Mouse (Mus musculus): Measurements from ENCODE around the gene Gm17655. TPM values are rescaled to one million over a fixed set of nuclear protein-coding genes. Genes with fewer than 3 reads are reported as not detected.
"Not testable (repeated sequence)": the region's sequence is repeated elsewhere in the genome, so short reads cannot be mapped to it uniquely, and the experiment has no call there.

The Gm17655 gene
- total RNA-seq (2021) = 1 to 10 TPM; 3.4 to 7.9 TPM
- long read RNA-seq, experiment 1, partial matches to known transcripts = 0 of 3 reads
- long read RNA-seq, experiment 1, other reads (novel, unspliced or antisense) = 3 of 3 reads
- long read RNA-seq, experiment 2, partial matches to known transcripts = 0 of 5 reads
- long read RNA-seq, experiment 2, other reads (novel, unspliced or antisense) = 5 of 5 reads

DNA sequence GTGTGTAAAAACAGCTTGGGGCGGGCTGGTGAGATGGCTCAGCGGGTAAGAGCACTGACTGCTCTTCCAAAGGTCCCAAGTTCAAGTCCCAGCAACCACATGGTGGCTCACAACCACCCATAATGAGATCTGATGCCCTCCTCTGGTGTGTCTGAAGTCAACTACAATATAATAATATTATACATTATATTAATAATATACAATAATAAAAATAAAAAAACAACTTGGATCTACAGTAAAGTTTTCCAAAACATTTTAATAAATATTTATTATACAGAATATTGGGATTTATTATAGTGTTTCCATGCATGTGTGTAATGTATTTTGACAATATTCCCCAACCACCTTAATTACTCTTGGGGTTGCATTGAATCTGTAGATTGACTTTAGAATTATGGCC lies at the start of gene Gm17655:
Gm17655 (minus strand) TSS at position 101 of the 400 bp plus-strand sequence.
- not testable (repeated sequence) for DNase-seq

DNA sequence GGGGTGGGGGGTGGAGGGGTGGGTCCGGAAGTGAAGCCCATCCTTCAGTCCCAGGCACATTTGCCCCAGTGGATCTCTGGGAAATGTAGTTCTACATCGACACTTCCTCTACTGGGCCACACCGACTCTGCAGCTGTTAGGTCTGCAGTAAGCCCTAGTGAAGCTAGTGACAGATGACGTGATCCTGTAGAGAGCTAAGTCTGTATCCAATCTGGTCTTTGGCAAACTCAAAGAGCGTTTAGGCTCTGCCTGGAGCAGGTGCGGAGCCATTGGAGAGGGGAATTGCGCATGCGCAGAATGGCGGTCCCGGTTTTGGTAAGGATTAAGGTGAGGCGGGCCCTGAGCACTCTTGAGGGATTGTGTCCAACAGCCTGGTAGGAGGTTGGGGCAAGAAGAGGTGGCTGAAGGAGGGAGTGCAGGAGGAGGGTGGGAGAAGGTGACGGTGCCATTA lies 37.7 kb upstream of the Gm17655 start, which contains the start of gene Zfp605:
Zfp605 (plus strand) TSS at position 102 of the 451 bp plus-strand sequence.
- DNase-seq = peak; percentile 92

DNA sequence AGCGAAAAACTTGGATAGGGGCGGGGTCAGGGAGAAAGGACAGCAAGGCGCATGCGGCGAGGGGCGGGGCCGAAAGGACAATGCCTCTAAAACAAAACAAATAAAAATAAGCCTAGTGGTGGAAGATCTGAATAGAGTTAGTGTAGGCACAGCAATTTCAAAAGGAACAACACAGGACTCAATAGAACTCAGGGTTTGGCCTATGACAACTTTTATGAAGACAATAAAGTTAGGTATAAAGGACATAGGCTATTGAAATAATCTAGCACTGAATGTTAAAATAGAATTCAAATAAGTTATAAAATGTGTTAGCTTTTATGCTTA lies 36.0 kb upstream of the Gm17655 start:
- DNase-seq = no peak

DNA sequence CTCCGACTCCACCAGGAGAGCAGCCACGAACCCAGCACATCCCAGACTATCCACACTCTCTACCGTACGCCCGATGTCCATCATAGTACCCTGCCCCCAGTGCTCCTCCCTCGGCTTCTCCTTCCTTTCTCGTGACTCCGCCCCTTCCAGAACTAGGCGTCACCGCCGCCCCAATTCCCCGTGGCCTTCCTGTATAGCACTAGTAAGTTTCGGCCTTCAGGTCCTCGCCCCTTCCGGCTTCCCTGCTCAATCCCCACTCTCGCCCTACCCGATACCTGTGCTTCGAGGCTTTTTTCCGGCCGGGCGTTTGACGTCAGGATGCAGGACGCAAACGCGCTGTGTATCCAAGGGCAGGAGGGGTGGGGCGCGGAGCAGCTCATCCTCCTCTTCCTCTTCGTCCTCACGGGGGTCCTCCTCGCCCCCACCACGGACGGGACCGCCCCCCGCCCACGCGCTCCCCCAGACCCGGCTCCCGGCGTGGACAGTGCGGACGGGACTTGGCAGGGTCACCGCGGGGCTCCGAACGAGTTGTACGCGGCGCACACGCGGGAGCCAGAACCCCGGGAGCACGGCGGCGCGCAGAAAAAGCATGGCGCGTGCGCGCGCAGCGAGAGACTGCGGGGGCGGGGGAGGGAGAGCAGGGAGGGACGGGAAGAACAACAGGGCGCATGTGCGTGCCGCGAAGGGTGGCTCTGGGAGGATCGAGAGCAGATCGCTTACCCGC lies 35.4 kb upstream of the Gm17655 start, which contains the start of gene Gtpbp6:
Gtpbp6 (minus strand) TSS at position 617 of the 724 bp plus-strand sequence.
- DNase-seq = peak; percentile 97

DNA sequence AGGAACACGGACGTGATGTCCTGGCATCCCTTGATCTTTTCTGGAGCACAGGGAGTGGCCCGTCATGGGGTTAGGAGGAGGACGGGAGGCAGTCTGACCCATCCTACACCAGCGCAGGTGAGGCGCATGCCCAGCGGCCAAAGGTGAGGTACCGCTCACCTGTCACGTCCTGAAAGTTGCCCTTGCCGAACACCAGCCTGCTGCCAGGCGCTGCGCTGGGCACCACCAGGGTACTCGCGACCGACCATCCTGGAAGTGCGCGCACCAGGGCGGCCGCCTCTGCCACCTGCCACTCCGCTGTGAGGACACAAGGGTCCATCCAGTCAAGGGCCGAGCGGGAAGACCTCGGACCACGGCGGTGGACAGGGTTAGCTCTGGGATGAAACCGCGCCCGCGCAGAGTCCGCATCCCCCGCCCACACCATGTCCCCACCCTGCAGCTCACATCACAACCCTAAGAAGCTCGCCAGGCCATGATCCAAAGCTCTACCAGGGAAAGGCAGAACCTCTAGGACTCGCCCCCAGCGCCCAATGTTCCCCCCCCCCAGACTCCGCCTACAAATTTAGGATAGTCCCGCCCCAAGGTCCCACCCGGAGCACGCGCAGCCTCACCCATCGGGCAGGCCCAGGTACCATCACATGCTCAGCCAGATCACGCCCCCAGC lies 34.7 kb upstream of the Gm17655 start:
- DNase-seq = no peak

DNA sequence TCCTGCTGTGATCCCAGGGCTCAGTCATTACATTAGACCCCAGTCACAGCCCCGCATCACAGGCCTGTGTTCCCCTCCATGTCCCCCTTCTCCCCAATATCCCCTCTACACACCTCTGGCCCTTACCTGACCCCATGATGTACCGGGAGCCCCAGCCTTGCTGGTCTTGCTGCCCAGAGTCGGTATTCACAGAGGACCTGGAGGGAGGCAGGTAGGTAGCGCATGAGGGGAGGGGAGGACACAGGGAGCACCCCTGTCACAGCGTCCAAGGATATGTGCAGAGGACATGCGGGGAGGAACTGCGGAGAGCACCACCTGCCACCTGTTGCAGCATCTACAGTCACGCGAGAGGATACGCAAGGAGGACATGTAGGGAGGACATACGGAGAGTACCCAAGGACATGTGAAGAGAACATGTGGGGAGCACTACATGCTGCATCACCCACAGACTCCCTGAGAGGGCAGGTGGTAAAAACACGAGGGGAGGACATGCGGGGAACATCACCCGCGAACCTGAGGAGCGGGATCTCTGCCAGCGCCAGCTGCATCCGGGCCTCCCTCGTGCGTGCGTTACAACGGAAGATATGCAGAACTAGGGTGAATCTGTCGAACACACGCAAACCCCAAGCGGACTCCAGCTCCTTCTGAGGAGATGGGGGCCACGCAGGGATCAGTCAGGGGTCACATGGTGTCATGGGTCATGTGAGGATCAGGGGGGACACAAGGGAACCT lies 34.0 kb upstream of the Gm17655 start:
- DNase-seq = peak; percentile 6

DNA sequence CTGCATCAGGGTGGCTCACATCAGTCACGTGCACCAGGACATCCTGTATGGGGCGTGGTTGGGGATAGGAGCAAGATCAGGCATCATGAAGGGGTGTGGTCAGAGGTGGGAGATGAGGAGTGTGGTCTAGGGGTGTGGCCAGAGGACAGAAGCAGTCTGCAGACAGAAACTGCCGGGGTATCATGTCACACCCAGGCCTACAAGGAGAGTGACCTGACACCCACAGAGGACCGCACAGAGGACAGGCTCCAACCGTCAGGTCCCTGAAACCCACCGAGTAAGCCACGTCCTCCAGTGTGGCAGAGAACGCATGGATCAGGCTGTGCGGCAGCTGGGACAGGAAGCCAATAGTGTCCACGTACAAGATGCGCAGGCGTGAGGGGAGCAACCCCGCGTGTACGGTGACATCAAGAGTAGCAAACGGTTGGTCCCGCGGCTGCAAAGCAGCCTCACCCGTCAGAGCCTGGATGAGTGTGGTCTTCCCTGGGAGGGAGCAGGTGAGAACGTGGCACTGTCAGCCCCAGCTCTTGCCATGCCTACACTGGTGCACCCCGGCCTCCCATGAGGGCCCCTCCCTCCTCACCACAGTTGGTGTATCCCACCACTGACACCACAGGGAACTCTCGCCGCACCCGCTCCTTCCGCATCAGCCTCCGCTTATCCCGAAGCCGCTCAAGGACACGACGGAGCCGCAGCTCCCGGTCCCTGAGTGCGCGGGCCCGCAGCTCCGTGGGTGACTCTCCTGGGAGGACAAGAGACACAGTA lies 32.5 kb upstream of the Gm17655 start:
- DNase-seq = peak; percentile 7

DNA sequence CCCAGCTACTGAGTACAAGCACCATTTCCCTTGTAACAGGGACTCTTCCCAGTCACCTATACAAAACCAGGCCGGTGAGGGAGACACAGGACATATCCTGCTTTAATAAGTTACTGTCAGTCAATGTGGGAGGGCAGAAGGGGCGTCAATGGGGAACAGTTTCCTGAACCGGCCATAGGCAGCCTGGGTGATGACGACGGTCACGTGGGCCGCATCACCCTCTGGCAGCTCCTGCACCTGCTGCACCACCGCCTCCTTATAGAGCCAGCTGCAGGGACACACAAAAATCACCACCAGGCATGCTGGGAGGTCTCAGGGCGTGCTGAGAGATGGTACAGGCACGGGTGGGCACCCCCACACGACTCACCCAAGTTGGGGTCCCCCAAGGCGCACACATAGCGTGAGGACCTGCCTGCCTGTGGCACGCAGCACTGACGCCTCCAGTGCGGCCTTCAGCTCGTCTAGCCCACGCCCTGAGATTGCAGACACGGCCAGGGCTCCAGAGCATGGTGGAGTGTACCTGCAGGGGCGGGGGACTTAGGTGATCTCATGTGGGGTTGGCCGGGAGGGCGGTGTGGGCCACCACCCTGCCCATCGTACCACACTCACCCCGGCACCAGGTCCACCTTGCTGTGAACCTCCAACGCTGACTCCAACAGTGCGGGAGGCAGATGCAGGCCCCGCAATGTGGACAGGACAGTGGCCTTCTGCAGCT lies 31.7 kb upstream of the Gm17655 start:
- DNase-seq = no peak

DNA sequence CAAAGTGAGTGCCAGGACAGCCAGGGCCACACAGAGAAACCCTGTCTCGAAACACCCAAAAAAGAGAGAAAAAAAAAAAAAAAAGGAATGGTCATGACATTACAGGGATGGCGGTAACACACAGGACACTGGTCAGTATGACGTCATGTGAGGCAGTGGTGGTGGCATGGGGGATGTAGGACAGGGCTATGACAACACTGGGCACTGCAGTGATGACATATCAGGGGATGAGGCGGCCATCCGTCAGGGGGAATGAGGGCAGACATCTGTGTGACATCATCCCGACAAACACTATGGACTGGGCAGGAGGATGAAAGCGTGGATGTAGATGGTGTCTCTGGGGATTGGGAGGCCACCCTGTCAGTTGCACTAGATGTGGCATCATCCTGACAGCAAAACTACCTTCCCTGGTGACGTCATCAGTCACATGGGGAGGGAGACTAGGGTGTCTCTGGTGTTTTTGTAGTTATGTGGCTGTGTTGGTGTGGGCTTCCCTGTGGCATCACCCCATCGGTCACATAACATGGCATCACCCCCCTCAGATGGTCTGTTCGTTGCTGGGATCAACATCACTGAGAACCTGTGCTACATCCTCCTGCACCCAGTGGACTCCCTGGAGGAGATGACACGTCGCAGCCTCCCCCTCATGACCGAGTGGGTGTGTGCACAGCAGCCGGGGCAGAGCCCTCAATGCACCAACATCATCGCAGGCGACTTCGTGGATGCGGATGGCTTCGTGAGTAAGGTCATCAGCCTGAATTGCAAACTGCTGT lies 30.7 kb upstream of the Gm17655 start:
- no peak for DNase-seq

DNA sequence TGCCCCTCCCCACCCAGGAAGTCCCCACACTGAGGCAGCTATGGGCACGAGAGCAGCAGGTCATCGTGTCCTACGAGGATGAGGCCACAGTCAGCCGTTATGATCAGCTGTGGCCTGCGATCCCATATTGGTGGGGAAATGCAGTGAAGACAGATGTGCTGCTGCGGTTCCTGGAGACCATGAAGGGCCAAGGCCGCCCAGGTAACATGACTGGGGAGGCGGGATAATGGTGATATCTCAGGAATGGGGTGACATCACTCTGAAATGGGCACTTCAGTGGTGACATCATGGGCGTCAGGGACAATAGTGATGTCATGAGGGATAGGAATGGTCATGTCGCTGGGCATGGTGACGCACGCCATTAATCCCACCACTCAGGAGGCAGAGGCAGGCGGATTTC lies 30.1 kb upstream of the Gm17655 start:
- DNase-seq = no peak

DNA sequence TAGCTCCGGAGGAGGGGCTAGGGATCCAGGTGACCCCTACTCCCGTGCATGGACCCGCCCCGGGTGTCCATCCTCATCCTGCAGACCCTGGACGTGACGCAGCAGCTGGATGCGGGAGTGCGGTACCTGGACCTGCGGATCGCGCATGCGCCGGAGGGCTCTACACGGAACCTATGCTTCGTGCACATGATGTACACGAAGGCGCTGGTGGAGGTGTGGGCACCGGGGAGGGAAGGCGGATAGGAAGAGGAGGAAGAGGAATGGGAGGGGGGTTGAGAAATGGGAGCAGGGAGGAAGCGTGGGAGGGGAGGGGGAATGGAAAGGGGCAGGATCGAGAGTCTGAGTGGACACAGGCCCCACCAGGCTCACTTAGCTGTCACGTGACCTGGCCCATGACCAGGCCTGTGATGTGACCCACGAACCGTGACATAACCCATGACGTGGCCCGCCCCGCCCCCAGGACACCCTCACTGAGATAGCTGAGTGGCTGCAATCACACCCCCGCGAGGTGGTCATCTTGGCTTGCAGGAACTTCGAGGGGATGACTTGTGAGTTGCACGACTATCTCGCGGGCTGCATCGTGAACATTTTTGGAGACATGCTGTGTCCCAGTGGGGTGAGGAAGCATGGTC lies 29.5 kb upstream of the Gm17655 start:
- peak; percentile 35 for DNase-seq

DNA sequence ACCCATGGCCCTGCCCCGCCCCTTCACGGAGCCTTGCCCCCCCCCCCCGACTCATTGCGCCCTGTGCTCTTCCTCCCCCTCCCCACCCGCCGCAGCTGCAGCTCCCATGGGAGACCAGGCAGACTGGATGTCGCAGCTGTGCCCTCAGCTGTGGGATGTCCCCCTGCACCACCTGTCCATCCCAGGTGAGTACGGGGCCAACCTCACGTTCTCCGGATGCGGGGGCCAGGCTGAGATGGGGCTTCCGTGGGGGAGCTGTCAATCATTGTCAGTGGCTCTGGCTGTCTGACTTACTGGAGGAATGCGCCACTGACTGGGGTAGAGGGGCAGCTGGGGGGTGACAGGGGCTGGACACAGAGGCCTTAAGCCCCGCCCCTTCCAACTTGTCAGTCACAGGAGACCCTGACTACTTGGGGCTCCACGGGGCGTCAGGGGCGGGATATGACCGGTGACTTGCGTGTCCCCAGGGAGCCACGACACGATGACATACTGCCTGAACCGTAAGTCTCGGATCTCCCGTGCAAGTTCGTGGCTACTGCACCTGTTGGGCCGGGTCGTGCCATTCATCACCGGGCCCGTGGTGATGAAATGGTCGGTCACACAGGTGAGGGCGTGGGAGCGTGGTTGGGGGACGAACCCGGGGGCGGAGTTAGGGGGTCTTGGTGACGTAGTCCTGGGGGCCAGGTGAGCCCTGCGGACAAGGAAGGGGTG lies 28.8 kb upstream of the Gm17655 start:
- DNase-seq = peak; percentile 12

DNA sequence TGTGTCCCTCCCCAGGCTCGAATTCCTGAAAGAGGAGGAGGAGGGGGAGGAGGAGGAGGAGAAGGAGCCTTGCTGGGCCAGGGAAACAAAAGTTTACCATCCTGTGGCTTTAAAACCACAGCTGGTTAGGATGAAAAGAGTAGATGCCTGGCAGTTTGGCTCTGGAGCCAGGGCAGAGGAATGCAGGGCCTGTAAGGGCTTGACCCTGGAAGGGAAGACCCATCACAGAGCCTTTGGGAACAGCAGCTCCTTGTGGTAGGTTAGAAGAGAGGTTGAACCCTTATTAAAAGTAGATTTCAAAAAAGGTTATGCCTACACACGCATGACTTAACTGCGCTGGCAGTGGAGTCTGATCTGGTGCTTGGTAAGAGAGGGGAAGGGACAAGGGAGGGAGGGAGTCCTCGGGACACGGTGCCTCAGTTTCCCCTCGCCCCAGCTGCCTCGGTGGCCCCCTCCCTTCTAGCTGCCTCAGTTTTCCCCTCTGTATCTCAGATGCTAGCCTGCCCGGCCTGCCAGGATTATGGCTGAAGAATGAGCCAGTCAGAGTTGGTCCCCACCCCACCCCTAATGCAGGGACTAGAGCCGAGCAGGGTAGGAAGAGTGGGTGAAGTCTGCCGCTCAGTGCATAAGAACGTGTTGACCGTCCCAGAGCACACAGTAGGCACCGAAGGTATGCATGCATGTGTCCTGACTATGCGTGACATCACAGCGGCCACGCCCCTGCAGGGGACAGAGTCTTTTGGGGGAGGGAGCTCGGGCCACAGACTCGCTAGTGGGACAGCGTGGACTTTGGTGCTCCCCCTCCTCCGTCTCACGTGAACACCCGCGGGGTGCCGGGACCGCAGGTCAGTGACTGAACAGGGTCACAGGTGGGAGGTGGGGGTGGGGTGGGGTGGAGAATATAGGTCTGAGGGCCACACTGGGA lies 27.6 kb upstream of the Gm17655 start, which contains the start of gene Plcxd1:
Plcxd1 (plus strand) TSS at position 314 of the 925 bp plus-strand sequence.
- no peak for DNase-seq

DNA sequence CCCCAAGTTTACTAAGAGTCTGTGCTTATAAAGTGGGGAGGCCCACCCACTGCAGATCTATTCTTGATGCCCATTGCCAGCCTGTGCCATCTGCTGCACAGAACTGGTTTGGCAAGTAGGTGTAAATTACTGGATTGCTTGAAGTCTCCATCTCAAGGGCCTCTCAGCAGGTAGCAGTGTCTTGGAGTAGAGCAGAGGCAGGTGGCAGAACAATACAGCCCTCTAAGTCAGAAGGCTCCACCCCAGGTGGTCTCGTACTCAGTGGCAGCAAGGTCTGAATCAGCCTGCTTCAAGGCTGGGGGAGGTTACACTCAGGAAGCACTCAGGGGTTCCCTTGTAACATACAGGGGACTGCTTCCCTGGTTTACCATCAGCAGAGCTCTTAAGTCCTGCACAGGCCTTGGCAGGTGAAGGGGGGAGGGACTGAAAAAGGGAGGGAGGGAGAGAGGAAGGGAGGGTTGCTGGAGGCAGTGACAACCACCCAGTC lies 26.7 kb upstream of the Gm17655 start:
- no peak for DNase-seq

DNA sequence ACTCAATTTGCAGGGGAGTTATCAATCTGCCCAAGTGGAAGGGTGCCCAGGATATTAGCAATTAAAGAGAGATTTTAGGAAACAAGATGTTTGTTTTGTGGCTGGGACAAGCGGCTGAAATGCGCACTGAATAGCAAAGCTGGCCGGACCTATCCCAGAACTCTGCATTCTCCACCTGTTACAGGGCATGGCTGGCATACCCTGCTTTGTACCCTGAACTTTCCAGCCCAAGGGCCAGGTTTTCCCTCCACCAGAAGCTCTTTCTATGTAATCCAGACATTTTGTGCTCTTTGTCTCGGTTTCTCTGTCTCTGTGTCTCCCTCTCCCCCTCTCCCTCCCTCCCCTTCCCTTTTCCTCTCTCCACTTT lies 22.5 kb upstream of the Gm17655 start:
- DNase-seq = no peak

DNA sequence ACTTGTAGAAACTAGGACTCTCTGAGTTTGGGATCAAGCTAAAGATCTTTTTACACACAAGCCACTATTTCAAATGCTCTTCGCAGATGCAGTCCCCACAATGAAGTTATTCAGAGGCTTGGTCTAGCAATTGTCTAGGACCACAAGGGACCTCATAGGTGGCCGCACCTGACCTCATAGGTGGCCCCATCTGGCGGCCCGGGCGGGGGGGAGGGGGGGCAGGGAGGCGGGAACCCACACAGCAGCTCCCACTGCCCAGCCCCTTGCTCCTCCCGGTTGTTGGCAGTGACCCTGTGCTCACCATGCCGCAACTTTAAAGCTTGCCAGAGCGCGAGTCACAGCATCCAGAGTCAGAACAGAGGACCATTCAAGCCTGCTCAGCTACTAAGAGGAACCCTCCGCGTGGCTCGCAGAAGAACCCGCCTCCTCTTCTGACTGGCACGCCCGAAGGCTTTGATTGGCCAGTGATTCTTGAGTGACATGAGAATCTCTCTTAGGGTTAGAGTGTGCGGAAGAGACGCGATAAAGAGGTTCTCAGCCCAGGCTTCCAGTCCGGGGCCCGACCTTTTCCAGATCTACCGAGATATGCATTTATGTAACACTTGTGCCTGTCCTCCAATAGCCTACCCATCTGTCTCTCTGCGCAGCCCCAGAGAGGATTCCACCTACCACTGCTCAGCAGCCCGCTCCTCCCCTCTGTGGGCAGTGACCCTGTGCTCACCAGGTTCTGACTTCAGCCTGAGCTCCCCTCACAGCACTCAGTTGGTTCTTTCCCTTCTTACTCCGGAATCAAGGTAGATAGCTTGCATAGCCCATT lies 21.9 kb upstream of the Gm17655 start, which contains the start of gene Gm35315:
Gm35315 (minus strand) TSS at position 391 of the 817 bp plus-strand sequence.
- peak; percentile 87 for DNase-seq

DNA sequence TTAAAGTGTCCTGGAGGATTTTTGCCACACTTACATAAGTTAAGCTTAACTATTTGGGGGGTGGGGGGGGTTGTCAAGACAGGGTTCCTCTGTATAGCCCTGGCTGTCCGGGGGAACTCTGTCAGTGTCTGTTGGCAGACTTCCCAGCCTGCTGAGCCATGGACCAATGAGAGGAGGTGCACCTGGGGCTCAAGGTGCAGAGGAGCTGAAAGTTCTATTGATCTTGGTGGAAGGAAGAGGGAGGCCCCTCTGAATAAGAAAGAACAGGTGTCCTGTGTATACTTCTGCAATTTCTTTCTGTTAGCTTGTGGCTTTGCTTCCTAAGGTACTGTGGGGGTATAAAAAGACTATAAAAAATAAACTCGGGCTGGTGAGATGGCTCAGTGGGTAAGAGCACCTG lies 19.2 kb upstream of the Gm17655 start:
- DNase-seq = no peak

Data from adrenal gland, postnatal 10 days (tissue).